Mouse (Mus musculus): ENCODE measurements around the gene Gnai1. TPM values are rescaled to one million over a fixed set of nuclear protein-coding genes. Genes with fewer than 3 reads are reported as not detected.
"Not testable (repeated sequence)": the region's sequence is repeated elsewhere in the genome, so short reads cannot be mapped to it uniquely, and the experiment has no call there.

The Gnai1 gene
- polyA plus RNA-seq (2015; fragmentation: Nextera tagmentation; extraction: Ambion mirVana) = 89.0 and 90.6 TPM in 2 replicates

GRCm38 (mm10) chr5:18360281-18360819 lies at the start of gene Gnai1:
Gene Gnai1, minus strand, starts transcription at chr5:18360355.
- peak within 1 kb of the TSS; percentile 98 for H3K4me3 ChIP-seq
- no peaks in the 10 kb centered on the region for H3K27me3 ChIP-seq (replicated peaks)
- H3K27ac ChIP-seq = peak within 1 kb of the TSS; percentile 86
- peak; percentile 98 for ATAC-seq (replicated peaks)
- WGBS = under 1% methylated on average over 60 of the region's 76 CpGs
- H3K4me1 ChIP-seq = peaks cover 18% of the 10 kb centered on the region
- H3K9ac ChIP-seq = peak within 1 kb of the TSS; percentile 91
- H3K4me2 ChIP-seq = peak within 1 kb of the TSS; percentile 70
- no peaks in the 10 kb centered on the region for H3K9me3 ChIP-seq
- no peaks in the 10 kb centered on the region for H3K36me3 ChIP-seq (replicated peaks)

- Histone ChIP-seq H3K4me2 (no peak overlapping the region), H3K9ac (no peak overlapping the region), H3K4me3 (no peak overlapping the region), H3K27ac (no peak overlapping the region), H3K4me1 (no peaks in the 10 kb centered on the region), H3K9me3 (no peaks in the 10 kb centered on the region), H3K36me3 (replicated peaks) (no peaks in the 10 kb centered on the region), H3K27me3 (replicated peaks) (no peaks in the 10 kb centered on the region)
- no peak for ATAC-seq (replicated peaks)
- WGBS = 4% methylated on average over 2 of the region's 2 CpGs
Measured at GRCm38 (mm10) chr5:18367864-18368263, 7.7 kb upstream of the Gnai1 start.

- Histone ChIP-seq H3K27me3 (replicated peaks) (no peaks in the 10 kb centered on the region), H3K4me2 (no peak overlapping the region), H3K4me3 (no peak overlapping the region), H3K9ac (no peak overlapping the region), H3K27ac (no peak overlapping the region), H3K4me1 (peaks cover 3% of the 10 kb centered on the region; the same call in 1 of the 2 replicates), H3K36me3 (replicated peaks) (no peaks in the 10 kb centered on the region), H3K9me3 (no peaks in the 10 kb centered on the region)
- 91% methylated on average over 3 of the region's 3 CpGs for WGBS
- no peak for ATAC-seq (replicated peaks)
Measured at GRCm38 (mm10) chr5:18365460-18365859, 5.3 kb upstream of the Gnai1 start.

- no peaks in the 10 kb centered on the region for H3K36me3 ChIP-seq (replicated peaks)
- H3K4me2 ChIP-seq = peak overlapping the region; percentile 70
- ATAC-seq (replicated peaks) = no peak; the same call in 1 of the 2 replicates
- H3K9ac ChIP-seq = peak overlapping the region; percentile 91; the same call in 1 of the 2 replicates
- H3K4me1 ChIP-seq = peaks cover 18% of the 10 kb centered on the region
- no peaks in the 10 kb centered on the region for H3K9me3 ChIP-seq
- peak overlapping the region; percentile 98 for H3K4me3 ChIP-seq
- 28% methylated on average over 6 of the region's 6 CpGs for WGBS
- H3K27me3 ChIP-seq (replicated peaks) = no peaks in the 10 kb centered on the region
- H3K27ac ChIP-seq = peak overlapping the region; percentile 64; the same call in 1 of the 2 replicates
Measured at GRCm38 (mm10) chr5:18360956-18361355, 801 bp upstream of the Gnai1 start.

- H3K4me1 ChIP-seq = peaks cover 18% of the 10 kb centered on the region
- H3K27ac ChIP-seq = peak overlapping the region; percentile 86
- no peaks in the 10 kb centered on the region for H3K9me3 ChIP-seq
- no peaks in the 10 kb centered on the region for H3K36me3 ChIP-seq (replicated peaks)
- H3K4me2 ChIP-seq = peak overlapping the region; percentile 70
- peak; percentile 89 for ATAC-seq (replicated peaks)
- H3K4me3 ChIP-seq = peak overlapping the region; percentile 98
- H3K9ac ChIP-seq = peak overlapping the region; percentile 91
- no peaks in the 10 kb centered on the region for H3K27me3 ChIP-seq (replicated peaks)
- WGBS = under 1% methylated on average over 76 of the region's 76 CpGs
Measured at GRCm38 (mm10) chr5:18359376-18360280, 527 bp downstream of the Gnai1 start.

- H3K4me3 ChIP-seq = peak overlapping the region; percentile 98
- peak overlapping the region; percentile 70 for H3K4me2 ChIP-seq
- no peaks in the 10 kb centered on the region for H3K27me3 ChIP-seq (replicated peaks)
- no peak for ATAC-seq (replicated peaks)
- H3K4me1 ChIP-seq = peaks cover 18% of the 10 kb centered on the region
- H3K9ac ChIP-seq = peak overlapping the region; percentile 91
- 29% methylated on average over 6 of the region's 6 CpGs for WGBS
- H3K36me3 ChIP-seq (replicated peaks) = no peaks in the 10 kb centered on the region
- peak overlapping the region; percentile 86; the same call in 1 of the 2 replicates for H3K27ac ChIP-seq
- H3K9me3 ChIP-seq = no peaks in the 10 kb centered on the region
Measured at GRCm38 (mm10) chr5:18358778-18359177, 1.4 kb downstream of the Gnai1 start.

- Histone ChIP-seq H3K36me3 (replicated peaks) (no peaks in the 10 kb centered on the region), H3K4me2 (peak overlapping the region; percentile 70), H3K9me3 (no peaks in the 10 kb centered on the region), H3K9ac (peak overlapping the region; percentile 91; the same call in 1 of the 2 replicates), H3K27me3 (replicated peaks) (no peaks in the 10 kb centered on the region), H3K4me1 (peaks cover 18% of the 10 kb centered on the region), H3K4me3 (peak overlapping the region; percentile 98), H3K27ac (no peak overlapping the region)
- WGBS = 10% methylated on average over 3 of the region's 3 CpGs
- no peak for ATAC-seq (replicated peaks)
Measured at GRCm38 (mm10) chr5:18358191-18358590, 2.0 kb downstream of the Gnai1 start.

GRCm38 (mm10) chr5:18347297-18347696 lies 12.9 kb downstream of the Gnai1 start:
- Histone ChIP-seq H3K27ac (no peak overlapping the region), H3K4me3 (no peak overlapping the region), H3K36me3 (replicated peaks) (no peaks in the 10 kb centered on the region), H3K9ac (no peak overlapping the region), H3K9me3 (no peaks in the 10 kb centered on the region), H3K4me1 (no peaks in the 10 kb centered on the region), H3K4me2 (no peak overlapping the region), H3K27me3 (replicated peaks) (no peaks in the 10 kb centered on the region)
- 94% methylated on average over 3 of the region's 3 CpGs for WGBS
- ATAC-seq (replicated peaks) = no peak

- ATAC-seq (replicated peaks) = no peak
- Histone ChIP-seq H3K4me1 (no peaks in the 10 kb centered on the region), H3K27me3 (replicated peaks) (no peaks in the 10 kb centered on the region), H3K36me3 (replicated peaks) (no peaks in the 10 kb centered on the region), H3K9ac (no peak overlapping the region), H3K4me3 (no peak overlapping the region), H3K27ac (no peak overlapping the region), H3K4me2 (no peak overlapping the region), H3K9me3 (no peaks in the 10 kb centered on the region)
- WGBS = 87% methylated on average over 4 of the region's 4 CpGs
Measured at GRCm38 (mm10) chr5:18343455-18344142, 16.6 kb downstream of the Gnai1 start.

- Histone ChIP-seq H3K4me3 (no peak overlapping the region), H3K27ac (no peak overlapping the region), H3K27me3 (replicated peaks) (no peaks in the 10 kb centered on the region), H3K36me3 (replicated peaks) (no peaks in the 10 kb centered on the region), H3K4me2 (no peak overlapping the region), H3K9ac (no peak overlapping the region), H3K4me1 (no peaks in the 10 kb centered on the region), H3K9me3 (no peaks in the 10 kb centered on the region)
- ATAC-seq (replicated peaks) = no peak
- 71% methylated on average over 4 of the region's 4 CpGs for WGBS
Measured at GRCm38 (mm10) chr5:18342765-18343454, 17.2 kb downstream of the Gnai1 start.

- H3K4me3 ChIP-seq; H3K27me3 ChIP-seq (replicated peaks); H3K4me2 ChIP-seq; H3K36me3 ChIP-seq (replicated peaks); H3K9ac ChIP-seq; H3K4me1 ChIP-seq; H3K9me3 ChIP-seq; H3K27ac ChIP-seq: not testable (repeated sequence)
- 0 out of 2 replicates have a peak, but pooled peaks have one; percentile 33 for ATAC-seq (replicated peaks)
- WGBS = 64% methylated on average over 1 of the region's 1 CpGs
Measured at GRCm38 (mm10) chr5:18341876-18342275, 18.3 kb downstream of the Gnai1 start.

- Histone ChIP-seq H3K27ac (no peak overlapping the region), H3K4me2 (no peak overlapping the region), H3K4me3 (no peak overlapping the region), H3K9ac (no peak overlapping the region), H3K36me3 (replicated peaks) (no peaks in the 10 kb centered on the region), H3K27me3 (replicated peaks) (no peaks in the 10 kb centered on the region), H3K9me3 (no peaks in the 10 kb centered on the region), H3K4me1 (no peaks in the 10 kb centered on the region)
- no peak for ATAC-seq (replicated peaks)
- WGBS = 93% methylated on average over 5 of the region's 5 CpGs
Measured at GRCm38 (mm10) chr5:18332256-18332655, 27.9 kb downstream of the Gnai1 start.
